Mouse (Mus musculus) embryonic facial prominence, embryonic 12.5 days (tissue): ENCODE results near the gene Atrnl1. TPM values are rescaled to one million over a fixed set of nuclear protein-coding genes. Genes with fewer than 3 reads are reported as not detected.

Source experiments
- ATAC-seq: fragments of 200-750 bp; cut with Nextera tagmentation; 2 replicates; pipeline ENCODE4 v1.8.0; 2017; ENCODE audit not compliant: insufficient number of reproducible peaks, insufficient read depth, low FRiP score, low TSS enrichment
- H3K27ac ChIP-seq: fragments of 300-500 bp; sonication (generic); 2 replicates; pipeline ENCODE4 v1.5.1; 2016; ENCODE audit warnings: mild to moderate bottlenecking
- H3K27me3 ChIP-seq: fragments of 300-500 bp; sonication (generic); 2 replicates; pipeline ENCODE4 v1.6.1; 2016; ENCODE audit warnings: mild to moderate bottlenecking, moderate library complexity
- H3K36me3 ChIP-seq: fragments of 300-500 bp; sonication (generic); 2 replicates; pipeline ENCODE4 v1.6.1; 2016; ENCODE audit warnings: mild to moderate bottlenecking
- H3K4me1 ChIP-seq: fragments of 300-500 bp; sonication (generic); 2 replicates; pipeline ENCODE4 v1.6.1; 2016
- H3K4me2 ChIP-seq: fragments of 300-500 bp; sonication (generic); replicated peaks from 2 replicates; pipeline ENCODE4 v1.6.1; 2016; ENCODE audit warnings: mild to moderate bottlenecking, moderate library complexity
- H3K4me3 ChIP-seq: fragments of 300-500 bp; sonication (generic); 2 replicates; pipeline ENCODE4 v1.5.1; 2016; ENCODE audit warnings: mild to moderate bottlenecking
- H3K9ac ChIP-seq: fragments of 300-500 bp; sonication (generic); 2 replicates; pipeline ENCODE4 v1.6.1; 2016; ENCODE audit warnings: mild to moderate bottlenecking, moderate library complexity
- H3K9me3 ChIP-seq: fragments of 300-500 bp; sonication (generic); 2 replicates; pipeline ENCODE4 v1.6.1; 2016; ENCODE audit warnings: mild to moderate bottlenecking, moderate library complexity
- whole genome bisulfite sequencing: fragments of 180-500 bp; shearing (Covaris S2); methylation state at CpG from one replicate; pipeline ENCODE4 v1.1.7; 2016; 5-methylcytosine and 5-hydroxymethylcytosine counted together
- polyA plus RNA-seq: library from polyadenylated mRNA; unstranded; fragments of >200 nt; fragmentation: Nextera tagmentation; extraction: Ambion mirVana; gene quantifications from 2 replicates; pipeline ENCODE4 v1.2.1, GENCODE M21; 2016

Atrnl1 gene
- polyA plus RNA-seq, 1 experiment from 2014 or later, result 12.8 TPM

GRCm38 (mm10) chr19:57611291-57612178 lies 701 bp downstream of the Atrnl1 start:
- H3K9ac ChIP-seq, result peak overlapping the region; percentile 96
- no peaks in the 10 kb centered on the region for H3K36me3 ChIP-seq
- peak overlapping the region; percentile 96 for H3K4me3 ChIP-seq
- WGBS, result 2% methylated on average over 56 of the region's 57 CpGs
- H3K4me2 ChIP-seq, result peak overlapping the region; percentile 81
- H3K4me1 ChIP-seq, result peaks cover 9% of the 10 kb centered on the region; the same call in 1 of the 2 replicates
- H3K27ac ChIP-seq, result peak overlapping the region; percentile 96
- no peaks in the 10 kb centered on the region for H3K27me3 ChIP-seq
- H3K9me3 ChIP-seq, result no peaks in the 10 kb centered on the region
- ATAC-seq, result peak; percentile 45

- Histone ChIP-seq H3K27ac (0 out of 2 replicates have a peak overlapping the region, but pooled peaks have one; percentile 96), H3K4me3 (peak overlapping the region; percentile 96), H3K9me3 (no peaks in the 10 kb centered on the region), H3K4me2 (peak overlapping the region; percentile 81), H3K27me3 (no peaks in the 10 kb centered on the region), H3K36me3 (no peaks in the 10 kb centered on the region), H3K9ac (peak overlapping the region; percentile 96), H3K4me1 (peaks cover 9% of the 10 kb centered on the region; the same call in 1 of the 2 replicates)
- 1% methylated on average over 2 of the region's 2 CpGs for WGBS
- no peak for ATAC-seq
Measured at GRCm38 (mm10) chr19:57612179-57612472, 1.3 kb downstream of the Atrnl1 start.

GRCm38 (mm10) chr19:57615972-57616621 lies 5.3 kb downstream of the Atrnl1 start:
- H3K9me3 ChIP-seq, result no peaks in the 10 kb centered on the region
- no peak overlapping the region for H3K4me2 ChIP-seq
- H3K27ac ChIP-seq, result no peak overlapping the region
- H3K4me1 ChIP-seq, result peaks cover 9% of the 10 kb centered on the region; the same call in 1 of the 2 replicates
- no peak for ATAC-seq
- H3K4me3 ChIP-seq, result no peak overlapping the region
- 0 out of 2 replicates have a peak, but pooled peaks cover 5% of the 10 kb centered on the region for H3K36me3 ChIP-seq
- no peak overlapping the region for H3K9ac ChIP-seq
- 88% methylated on average over 9 of the region's 9 CpGs for WGBS
- H3K27me3 ChIP-seq, result no peaks in the 10 kb centered on the region

GRCm38 (mm10) chr19:57619088-57619487 lies 8.3 kb downstream of the Atrnl1 start:
- no peaks in the 10 kb centered on the region for H3K27me3 ChIP-seq
- WGBS, result 83% methylated on average over 9 of the region's 9 CpGs
- H3K4me1 ChIP-seq, result no peaks in the 10 kb centered on the region
- H3K9me3 ChIP-seq, result no peaks in the 10 kb centered on the region
- H3K4me3 ChIP-seq, result no peak overlapping the region
- H3K36me3 ChIP-seq, result 0 out of 2 replicates have a peak, but pooled peaks cover 5% of the 10 kb centered on the region
- no peak for ATAC-seq
- no peak overlapping the region for H3K4me2 ChIP-seq
- no peak overlapping the region for H3K27ac ChIP-seq
- no peak overlapping the region for H3K9ac ChIP-seq

GRCm38 (mm10) chr19:57621814-57622213 lies 11.0 kb downstream of the Atrnl1 start:
- Histone ChIP-seq H3K36me3 (peaks cover 10% of the 10 kb centered on the region; the same call in 1 of the 2 replicates), H3K9ac (no peak overlapping the region), H3K27ac (no peak overlapping the region), H3K4me3 (no peak overlapping the region), H3K9me3 (peaks cover 3% of the 10 kb centered on the region; the same call in 1 of the 2 replicates), H3K4me2 (no peak overlapping the region), H3K27me3 (no peaks in the 10 kb centered on the region), H3K4me1 (no peaks in the 10 kb centered on the region)
- no peak for ATAC-seq
- 87% methylated on average over 19 of the region's 19 CpGs for WGBS

- H3K4me1 ChIP-seq, result no peaks in the 10 kb centered on the region
- no peak overlapping the region for H3K27ac ChIP-seq
- ATAC-seq, result no peak
- H3K36me3 ChIP-seq, result peaks cover 4% of the 10 kb centered on the region; the same call in 1 of the 2 replicates
- H3K9ac ChIP-seq, result no peak overlapping the region
- no peaks in the 10 kb centered on the region for H3K27me3 ChIP-seq
- H3K9me3 ChIP-seq, result peaks cover 3% of the 10 kb centered on the region; the same call in 1 of the 2 replicates
- no peak overlapping the region for H3K4me3 ChIP-seq
- no peak overlapping the region for H3K4me2 ChIP-seq
- 91% methylated on average over 9 of the region's 9 CpGs for WGBS
Measured at GRCm38 (mm10) chr19:57625738-57626137, 14.9 kb downstream of the Atrnl1 start.

- no peak overlapping the region for H3K9ac ChIP-seq
- H3K4me2 ChIP-seq, result no peak overlapping the region
- no peak for ATAC-seq
- peaks cover 4% of the 10 kb centered on the region; the same call in 1 of the 2 replicates for H3K36me3 ChIP-seq
- no peak overlapping the region for H3K4me3 ChIP-seq
- H3K27me3 ChIP-seq, result no peaks in the 10 kb centered on the region
- peaks cover 3% of the 10 kb centered on the region; the same call in 1 of the 2 replicates for H3K9me3 ChIP-seq
- H3K27ac ChIP-seq, result no peak overlapping the region
- no peaks in the 10 kb centered on the region for H3K4me1 ChIP-seq
- 91% methylated on average over 8 of the region's 8 CpGs for WGBS
Measured at GRCm38 (mm10) chr19:57627251-57627650, 16.4 kb downstream of the Atrnl1 start.

GRCm38 (mm10) chr19:57642536-57642935 lies 31.7 kb downstream of the Atrnl1 start:
- H3K36me3 ChIP-seq, result 0 out of 2 replicates have a peak, but pooled peaks cover 7% of the 10 kb centered on the region
- ATAC-seq, result no peak
- H3K9ac ChIP-seq, result no peak overlapping the region
- no peak overlapping the region for H3K4me2 ChIP-seq
- no peak overlapping the region for H3K27ac ChIP-seq
- no peaks in the 10 kb centered on the region for H3K27me3 ChIP-seq
- 96% methylated on average over 21 of the region's 21 CpGs for WGBS
- H3K4me1 ChIP-seq, result no peaks in the 10 kb centered on the region
- H3K4me3 ChIP-seq, result no peak overlapping the region
- H3K9me3 ChIP-seq, result no peaks in the 10 kb centered on the region

GRCm38 (mm10) chr19:57642980-57643379 lies 32.1 kb downstream of the Atrnl1 start:
- no peak for ATAC-seq
- 31% methylated on average over 2 of the region's 2 CpGs for WGBS

GRCm38 (mm10) chr19:57648202-57648943 lies 37.5 kb downstream of the Atrnl1 start:
- H3K36me3 ChIP-seq, result peaks cover 22% of the 10 kb centered on the region
- H3K27me3 ChIP-seq, result no peaks in the 10 kb centered on the region
- no peak for ATAC-seq
- H3K27ac ChIP-seq, result no peak overlapping the region
- no peak overlapping the region for H3K4me2 ChIP-seq
- no peak overlapping the region for H3K9ac ChIP-seq
- no peak overlapping the region for H3K4me3 ChIP-seq
- WGBS, result 92% methylated on average over 14 of the region's 14 CpGs
- H3K9me3 ChIP-seq, result 0 out of 2 replicates have a peak, but pooled peaks cover 6% of the 10 kb centered on the region
- no peaks in the 10 kb centered on the region for H3K4me1 ChIP-seq

More at GRCm38 (mm10) chr19:57642980-57643379, 32.1 kb downstream of the Atrnl1 start:
- Histone ChIP-seq H3K27ac (no peak overlapping the region), H3K27me3 (no peaks in the 10 kb centered on the region), H3K9me3 (no peaks in the 10 kb centered on the region), H3K36me3 (peaks cover 11% of the 10 kb centered on the region; the same call in 1 of the 2 replicates), H3K4me1 (no peaks in the 10 kb centered on the region), H3K4me2 (no peak overlapping the region), H3K9ac (no peak overlapping the region), H3K4me3 (no peak overlapping the region)

GRCm38 (mm10) chr19:57648944-57649271 lies 38.1 kb downstream of the Atrnl1 start:
- 95% methylated on average over 4 of the region's 4 CpGs for WGBS
- Histone ChIP-seq H3K4me3 (no peak overlapping the region), H3K9me3 (0 out of 2 replicates have a peak, but pooled peaks cover 6% of the 10 kb centered on the region), H3K27me3 (no peaks in the 10 kb centered on the region), H3K4me2 (no peak overlapping the region), H3K9ac (no peak overlapping the region), H3K27ac (no peak overlapping the region), H3K36me3 (peaks cover 23% of the 10 kb centered on the region), H3K4me1 (no peaks in the 10 kb centered on the region)
- no peak; the same call in 1 of the 2 replicates for ATAC-seq
